8 mouse cellular contexts compared by ENCODE assay signal in genomic region chr3:95861796-95862195, GRCm38 (mm10). TPM values are rescaled to one million over a fixed set of nuclear protein-coding genes. Genes with fewer than 3 reads are reported as not detected.
DNase-seq lines count a peak whose midpoint lies in the region; ATAC-seq lines count a peak whose summit lies in the region.

No protein-coding gene starts in this region.

- H3K4me3 ChIP-seq in forebrain, embryonic 15.5 days = no peak overlapping the region
- no peak overlapping the region for H3K4me3 ChIP-seq in hindbrain, embryonic 16.5 days (ENCODE audit: low read length)

- H3K4me1 ChIP-seq in forebrain, embryonic 15.5 days = no peaks in the 10 kb centered on the region
- H3K4me1 ChIP-seq in hindbrain, embryonic 16.5 days (ENCODE audit: control insufficient read depth, insufficient read depth, low read depth, low read length) = no peaks in the 10 kb centered on the region

- H3K27me3 ChIP-seq in forebrain, embryonic 15.5 days = no peaks in the 10 kb centered on the region
- H3K27me3 ChIP-seq in hindbrain, embryonic 16.5 days (replicated peaks; ENCODE audit: control insufficient read depth, insufficient read depth, low read length) = no peaks in the 10 kb centered on the region
- H3K27me3 ChIP-seq in splenic B cell, adult 2 months (ENCODE audit: control insufficient read depth, insufficient read depth, low read length, poor library complexity, severe bottlenecking) = no peaks in the 10 kb centered on the region

- no peak overlapping the region for H3K9ac ChIP-seq in forebrain, embryonic 15.5 days (replicated peaks)
- no peak overlapping the region for H3K9ac ChIP-seq in hindbrain, embryonic 16.5 days (ENCODE audit: low read depth, low read length)

- DNase-seq in left cerebral cortex, adult 11 months (ENCODE audit: low spot score) = peak; percentile 58
- no peak for DNase-seq in left cerebral cortex, adult 8-10 months (ENCODE audit: low spot score in 2 of 2)
- peak; percentile 75 for DNase-seq in c-Kit-negative CD71-positive TER-119-positive erythroid progenitor cells, embryonic 14.5 days (ENCODE audit: low read depth, low spot score)
- DNase-seq in left cerebral cortex, postnatal 14 days (ENCODE audit: low spot score in 2 of 2) = peak; percentile 85 to 95
- peak; percentile 88 for DNase-seq in mesoderm, embryonic 11.5 days (ENCODE audit: low read depth, low spot score)
- peak; percentile 93 for DNase-seq in splenic B cell, adult 2 months (ENCODE audit: low read depth, low spot score)

- 0 out of 2 replicates have a peak, but pooled peaks have one; percentile 46 for ATAC-seq in forebrain, embryonic 15.5 days (replicated peaks)
- ATAC-seq in hindbrain, embryonic 16.5 days = 0 out of 2 replicates have a peak, but pooled peaks have one; percentile 63

- H3K9me3 ChIP-seq in forebrain, embryonic 15.5 days = no peaks in the 10 kb centered on the region
- no peaks in the 10 kb centered on the region for H3K9me3 ChIP-seq in hindbrain, embryonic 16.5 days (ENCODE audit: control insufficient read depth, low read length)

- intact Hi-C loops in left cerebral cortex, postnatal 14 days (cut with DNase I) = loop anchor here (5.0 kb wide), 1 partner anchor 96 kb away; no protein-coding TSS in a partner anchor

- H3K36me3 ChIP-seq in forebrain, embryonic 15.5 days = peaks cover 15% of the 10 kb centered on the region; the same call in 1 of the 2 replicates
- H3K36me3 ChIP-seq in hindbrain, embryonic 16.5 days (ENCODE audit: control insufficient read depth, insufficient read depth, low read length) = peaks cover 4% of the 10 kb centered on the region; the same call in 1 of the 2 replicates
- 0 out of 2 replicates have a peak, but pooled peaks cover 9% of the 10 kb centered on the region for H3K36me3 ChIP-seq in splenic B cell, adult 2 months (ENCODE audit: control insufficient read depth, insufficient read depth, low read length, poor library complexity, severe bottlenecking)

- no peak overlapping the region for H3K27ac ChIP-seq in forebrain, embryonic 15.5 days (replicated peaks)
- H3K27ac ChIP-seq in hindbrain, embryonic 16.5 days (ENCODE audit: low read depth, low read length) = no peak overlapping the region

- no peak overlapping the region for H3K4me2 ChIP-seq in forebrain, embryonic 15.5 days (replicated peaks)
- H3K4me2 ChIP-seq in hindbrain, embryonic 16.5 days (ENCODE audit: low read length) = no peak overlapping the region

- WGBS in forebrain, embryonic 15.5 days = 27% methylated on average over 2 of the region's 2 CpGs
- WGBS in hindbrain, embryonic 16.5 days = 35% methylated on average over 2 of the region's 2 CpGs

RNA-seq across cellular contexts. Expression of gene Prpf3, which starts 6.1 kb away (rescaled TPM):
- total RNA-seq in left cerebral cortex, adult 8-10 months (2022) = 10 to 100 TPM; 25.2 to 36.6 (median 36.3) TPM
- polyA plus RNA-seq in forebrain, embryonic 15.5 days (2015; fragmentation: Nextera tagmentation; extraction: Ambion mirVana) = 42.9 and 43.0 TPM in 2 replicates
- 30.8 and 35.6 TPM in 2 replicates for polyA plus RNA-seq in hindbrain, embryonic 16.5 days (2015; fragmentation: Nextera tagmentation; extraction: Ambion mirVana)
- 10 to 100 TPM; 26.3 to 33.9 TPM for total RNA-seq in left cerebral cortex, postnatal 14 days (2021)

RNA-seq across cellular contexts. Expression of gene Mrps21, which starts 9.5 kb away (rescaled TPM):
- total RNA-seq in left cerebral cortex, adult 8-10 months (2022) = 100 to 1,000 TPM; 139 to 170 (median 151) TPM
- polyA plus RNA-seq in forebrain, embryonic 15.5 days (2015; fragmentation: Nextera tagmentation; extraction: Ambion mirVana) = 294 and 306 TPM in 2 replicates
- polyA plus RNA-seq in hindbrain, embryonic 16.5 days (2015; fragmentation: Nextera tagmentation; extraction: Ambion mirVana) = 251 and 276 TPM in 2 replicates
- total RNA-seq in left cerebral cortex, postnatal 14 days (2021) = 100 to 1,000 TPM; 152 to 157 TPM

RNA-seq across cellular contexts. Expression of gene Ciart, which starts 20.3 kb away (rescaled TPM):
- total RNA-seq in left cerebral cortex, adult 8-10 months (2022) = 10 to 100 TPM; 27.0 to 55.7 (median 48.4) TPM
- 4.3 TPM in 2 replicates for polyA plus RNA-seq in forebrain, embryonic 15.5 days (2015; fragmentation: Nextera tagmentation; extraction: Ambion mirVana)
- polyA plus RNA-seq in hindbrain, embryonic 16.5 days (2015; fragmentation: Nextera tagmentation; extraction: Ambion mirVana) = 5.1 and 6.1 TPM in 2 replicates
- total RNA-seq in left cerebral cortex, postnatal 14 days (2021) = 10 to 100 TPM; 17.0 to 20.9 TPM

RNA-seq across cellular contexts. Expression of gene BC028528, which starts 30.0 kb away (rescaled TPM):
- total RNA-seq in left cerebral cortex, adult 8-10 months (2022) = 10 to 100 TPM in 1 of 4 experiments, 1 to 10 TPM in 3; 6.0 to 14.9 (median 8.1) TPM
- 12.7 and 14.7 TPM in 2 replicates for polyA plus RNA-seq in forebrain, embryonic 15.5 days (2015; fragmentation: Nextera tagmentation; extraction: Ambion mirVana)
- 17.2 and 21.4 TPM in 2 replicates for polyA plus RNA-seq in hindbrain, embryonic 16.5 days (2015; fragmentation: Nextera tagmentation; extraction: Ambion mirVana)
- 10 to 100 TPM; 10.4 to 12.7 TPM for total RNA-seq in left cerebral cortex, postnatal 14 days (2021)

RNA-seq across cellular contexts. Expression of gene Aph1a, which starts 32.0 kb away (rescaled TPM):
- 10 to 100 TPM; 65.4 to 77.7 (median 72.4) TPM for total RNA-seq in left cerebral cortex, adult 8-10 months (2022)
- 31.3 and 39.8 TPM in 2 replicates for polyA plus RNA-seq in forebrain, embryonic 15.5 days (2015; fragmentation: Nextera tagmentation; extraction: Ambion mirVana)
- polyA plus RNA-seq in hindbrain, embryonic 16.5 days (2015; fragmentation: Nextera tagmentation; extraction: Ambion mirVana) = 30.1 and 31.8 TPM in 2 replicates
- 10 to 100 TPM; 72.2 to 79.0 TPM for total RNA-seq in left cerebral cortex, postnatal 14 days (2021)

Comparison
In these comparisons a context has a peak if more than half of its experiments do, and no peak if none do; other contexts are left out.
1. DNase-seq: peak in left cerebral cortex, adult 11 months (single experiment), c-Kit-negative CD71-positive TER-119-positive erythroid progenitor cells, embryonic 14.5 days (single experiment), left cerebral cortex, postnatal 14 days (2 of 2), mesoderm, embryonic 11.5 days (single experiment) and splenic B cell, adult 2 months (single experiment); none in left cerebral cortex, adult 8-10 months (0 of 2).